Mouse (Mus musculus): ENCODE data around the gene Nif3l1.

GRCm38 (mm10) chr1:58407321-58407720, 37.6 kb upstream of the Nif3l1 start:
- TF ChIP-seq POLR2A (IDR thresholded peaks at IDR 0.05; ENCODE audit: low read depth, low read length) (no peak), CTCF (conservative IDR thresholded peaks at IDR 0.05; ENCODE audit: insufficient read depth, insufficient read length, low read depth, low read length) (no peak)
